Comparison of ENCODE assay signal across 8 mouse cellular contexts in the genomic region with DNA sequence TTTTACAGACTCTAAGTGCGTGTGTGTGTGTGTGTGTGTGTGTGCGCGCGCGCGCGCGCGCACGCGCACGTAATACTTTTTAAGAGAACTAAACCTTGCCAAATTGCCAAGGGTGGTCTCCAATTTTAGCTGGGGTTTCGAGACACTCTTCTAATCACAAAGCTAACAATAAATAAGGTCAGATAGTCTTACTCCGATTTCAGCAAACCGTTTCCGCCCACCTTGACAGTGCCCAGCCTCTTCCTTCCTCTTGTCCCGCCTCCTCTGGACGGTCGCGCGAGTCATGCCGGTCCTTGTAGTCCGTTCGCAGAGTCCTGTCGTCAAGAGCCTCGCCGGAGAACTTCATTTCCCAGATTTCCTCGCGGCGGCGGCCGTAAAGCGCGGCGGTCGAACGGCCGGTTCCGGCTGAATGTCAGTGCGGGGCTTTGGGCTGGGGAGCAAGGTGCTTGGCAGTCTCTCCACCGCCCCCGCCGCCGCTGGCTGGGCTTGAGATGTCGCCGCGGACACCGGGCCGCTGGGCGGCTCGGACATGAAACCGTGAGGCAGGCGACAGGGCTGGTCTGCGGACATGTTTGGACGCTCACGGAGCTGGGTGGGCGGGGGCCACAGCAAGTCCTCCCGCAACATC. TPM values are rescaled to one million over a fixed set of nuclear protein-coding genes. Genes with fewer than 3 reads are reported as not detected.
A peak's percentile ranks its signal among the peaks of the same experiment; 100 is the strongest.
DNase-seq lines count a peak whose midpoint lies in the region; ATAC-seq and TF ChIP-seq lines count a peak whose summit lies in the region.

A gene (plus strand): TSS at position 345 of the 628 bp plus-strand sequence.

- H3K4me1 ChIP-seq in embryonic facial prominence, embryonic 13.5 days: peaks cover 35% of the 10 kb centered on the region
- H3K4me1 ChIP-seq in kidney, adult 2 months (ENCODE audit: control insufficient read depth, insufficient read depth, low read length): peaks cover 12% of the 10 kb centered on the region; the same call in 1 of the 2 replicates
- peaks cover 32% of the 10 kb centered on the region for H3K4me1 ChIP-seq in limb, embryonic 12.5 days (replicated peaks)
- peaks cover 51% of the 10 kb centered on the region for H3K4me1 ChIP-seq in midbrain, embryonic 15.5 days
- peaks cover 9% of the 10 kb centered on the region; the same call in 1 of the 2 replicates for H3K4me1 ChIP-seq in spleen, adult 2 months (ENCODE audit: control insufficient read depth, insufficient read depth, insufficient read length)

- peak; percentile 29 for TF ChIP-seq POLR2A in kidney, adult 2 months (IDR thresholded peaks at IDR 0.05; ENCODE audit: low read depth, low read length)
- peak; percentile 28 for TF ChIP-seq POLR2A in spleen, adult 2 months (IDR thresholded peaks at IDR 0.05; ENCODE audit: low read depth, low read length)

- no peaks in the 10 kb centered on the region for H3K36me3 ChIP-seq in embryonic facial prominence, embryonic 13.5 days
- H3K36me3 ChIP-seq in kidney, adult 2 months (ENCODE audit: control insufficient read depth, insufficient read depth, low read length): no peaks in the 10 kb centered on the region
- no peaks in the 10 kb centered on the region for H3K36me3 ChIP-seq in limb, embryonic 12.5 days
- H3K36me3 ChIP-seq in midbrain, embryonic 15.5 days (replicated peaks): no peaks in the 10 kb centered on the region
- no peaks in the 10 kb centered on the region for H3K36me3 ChIP-seq in spleen, adult 2 months (ENCODE audit: control insufficient read depth, insufficient read depth, low read length)

- peak within 1 kb of the TSS; percentile 72; the same call in 1 of the 2 replicates for H3K27ac ChIP-seq in embryonic facial prominence, embryonic 13.5 days
- peak within 1 kb of the TSS; percentile 66; the same call in 1 of the 2 replicates for H3K27ac ChIP-seq in kidney, adult 2 months (ENCODE audit: insufficient read depth, low read depth, low read length)
- 0 out of 2 replicates have a peak within 1 kb of the TSS, but pooled peaks have one; percentile 59 for H3K27ac ChIP-seq in limb, embryonic 12.5 days
- peak within 1 kb of the TSS; percentile 25; the same call in 1 of the 2 replicates for H3K27ac ChIP-seq in midbrain, embryonic 15.5 days
- H3K27ac ChIP-seq in spleen, adult 2 months (ENCODE audit: insufficient read depth, low read length): peak within 1 kb of the TSS; percentile 57; the same call in 1 of the 2 replicates

- peak within 1 kb of the TSS; percentile 82 for H3K4me2 ChIP-seq in embryonic facial prominence, embryonic 13.5 days
- peak within 1 kb of the TSS; percentile 80 for H3K4me2 ChIP-seq in limb, embryonic 12.5 days
- H3K4me2 ChIP-seq in midbrain, embryonic 15.5 days: peak within 1 kb of the TSS; percentile 60

- H3K9ac ChIP-seq in embryonic facial prominence, embryonic 13.5 days: peak within 1 kb of the TSS; percentile 87
- peak within 1 kb of the TSS; percentile 79 for H3K9ac ChIP-seq in limb, embryonic 12.5 days (replicated peaks)
- peak within 1 kb of the TSS; percentile 78 for H3K9ac ChIP-seq in midbrain, embryonic 15.5 days

- DNase-seq in 3134 (ENCODE audit: extremely low read depth, insufficient read length, low spot score): peak; percentile 97
- peak; percentile 96 to 97 for DNase-seq in adrenal gland, postnatal 36 days
- DNase-seq in heart, adult 18-20 months: peak; percentile 97 to 99
- peak; percentile 99 for DNase-seq in kidney, adult 2 months
- peak; percentile 91 to 98 for DNase-seq in spleen, adult 2 months (ENCODE audit: low read depth in 1 of 2, low spot score in 2 of 2)

- no peaks in the 10 kb centered on the region for H3K9me3 ChIP-seq in embryonic facial prominence, embryonic 13.5 days
- no peaks in the 10 kb centered on the region for H3K9me3 ChIP-seq in limb, embryonic 12.5 days
- no peaks in the 10 kb centered on the region for H3K9me3 ChIP-seq in midbrain, embryonic 15.5 days

- no peaks in the 10 kb centered on the region for H3K27me3 ChIP-seq in embryonic facial prominence, embryonic 13.5 days
- no peaks in the 10 kb centered on the region for H3K27me3 ChIP-seq in kidney, adult 2 months (replicated peaks; ENCODE audit: control insufficient read depth, insufficient read depth, low read length)
- no peaks in the 10 kb centered on the region for H3K27me3 ChIP-seq in limb, embryonic 12.5 days
- no peaks in the 10 kb centered on the region for H3K27me3 ChIP-seq in midbrain, embryonic 15.5 days (replicated peaks)
- no peaks in the 10 kb centered on the region for H3K27me3 ChIP-seq in spleen, adult 2 months (ENCODE audit: control insufficient read depth, insufficient read depth, low read length)

- peak; percentile 89 for ATAC-seq in embryonic facial prominence, embryonic 13.5 days (ENCODE audit: insufficient number of reproducible peaks, insufficient read depth, low FRiP score, low TSS enrichment, low read depth)
- ATAC-seq in limb, embryonic 12.5 days (ENCODE audit: insufficient number of reproducible peaks, insufficient read depth, low FRiP score, low TSS enrichment, low read depth): peak; percentile 88
- peak; percentile 92 for ATAC-seq in midbrain, embryonic 15.5 days (replicated peaks)

- TF ChIP-seq CTCF in kidney, adult 2 months (conservative IDR thresholded peaks at IDR 0.05; ENCODE audit: insufficient read depth, insufficient read length, low read depth, low read length): no peak
- TF ChIP-seq CTCF in spleen, adult 2 months (IDR thresholded peaks at IDR 0.05; ENCODE audit: extremely low read depth, insufficient read depth, insufficient read length, insufficient replicate concordance): no peak

- H3K4me3 ChIP-seq in embryonic facial prominence, embryonic 13.5 days: peak within 1 kb of the TSS; percentile 94
- H3K4me3 ChIP-seq in kidney, adult 2 months (ENCODE audit: insufficient read depth, low read depth, low read length): peak within 1 kb of the TSS; percentile 83
- H3K4me3 ChIP-seq in limb, embryonic 12.5 days (replicated peaks): peak within 1 kb of the TSS; percentile 89
- H3K4me3 ChIP-seq in midbrain, embryonic 15.5 days: peak within 1 kb of the TSS; percentile 93
- H3K4me3 ChIP-seq in spleen, adult 2 months (ENCODE audit: extremely low read depth, insufficient read depth, insufficient read length): peak within 1 kb of the TSS; percentile 98

- WGBS in embryonic facial prominence, embryonic 13.5 days: under 1% methylated on average over 58 of the region's 58 CpGs
- WGBS in kidney, adult 2 months: under 1% methylated on average over 58 of the region's 58 CpGs
- under 1% methylated on average over 58 of the region's 58 CpGs for WGBS in limb, embryonic 12.5 days
- under 1% methylated on average over 58 of the region's 58 CpGs for WGBS in midbrain, embryonic 15.5 days
- WGBS in spleen, adult 2 months: under 1% methylated on average over 58 of the region's 58 CpGs

RNA-seq across cellular contexts. Expression of the gene that starts here (rescaled TPM):
- total RNA-seq in adrenal gland, postnatal 36 days (2021): 10 to 100 TPM; 37.4 to 46.9 TPM
- 37.9 and 42.0 TPM in 2 replicates for polyA plus RNA-seq in embryonic facial prominence, embryonic 13.5 days (2015; fragmentation: Nextera tagmentation; extraction: Ambion mirVana)
- total RNA-seq in heart, adult 18-20 months (2021): 10 to 100 TPM; 54.5 to 57.2 TPM
- polyA plus RNA-seq in kidney, adult 2 months (2012; rRNA removed): 15.7 and 16.8 TPM in 2 replicates
- polyA plus RNA-seq in limb, embryonic 12.5 days (2016; fragmentation: Nextera tagmentation; extraction: Ambion mirVana): 34.6 and 40.6 TPM in 2 replicates
- 73.9 and 89.0 TPM in 2 replicates for polyA plus RNA-seq in midbrain, embryonic 15.5 days (2015; fragmentation: Nextera tagmentation; extraction: Ambion mirVana)
- polyA plus RNA-seq in spleen, adult 2 months (2012; rRNA removed): 8.2 and 10.0 TPM in 2 replicates

Comparison
In these comparisons a context has a peak if more than half of its experiments do, and no peak if none do; other contexts are left out.
1. Peak in every context shown above with its lines: DNase-seq, ATAC-seq, H3K4me3 ChIP-seq and H3K27ac ChIP-seq.